Mouse (Mus musculus) embryonic facial prominence, embryonic 11.5 days (tissue): ENCODE measurements around the gene Rpl31. TPM values are rescaled to one million over a fixed set of nuclear protein-coding genes. Genes with fewer than 3 reads are reported as not detected.

Source experiments
- ATAC-seq: fragments of 200-750 bp; cut with Nextera tagmentation; replicated peaks from 2 replicates; pipeline ENCODE4 v1.8.0; 2017; ENCODE audit warnings: low read depth; ENCODE audit not compliant: insufficient number of reproducible peaks, low FRiP score, low TSS enrichment
- DNase-seq: peaks from one replicate; pipeline ENCODE4 v3.0.0-alpha.2; 2015; ENCODE audit warnings: low spot score
- H3K27ac ChIP-seq: fragments of 300-500 bp; sonication (generic); replicated peaks from 2 replicates; pipeline ENCODE4 v1.5.1; 2014; ENCODE audit warnings: mild to moderate bottlenecking, low read depth, low read length, control low read depth
- H3K27me3 ChIP-seq: fragments of 300-500 bp; sonication (generic); 2 replicates; pipeline ENCODE4 v1.6.1; 2014; ENCODE audit warnings: mild to moderate bottlenecking, low read length, moderate library complexity, mixed read lengths; ENCODE audit not compliant: control insufficient read depth, insufficient read depth
- H3K36me3 ChIP-seq: fragments of 300-500 bp; sonication (generic); replicated peaks from 2 replicates; pipeline ENCODE4 v1.6.1; 2014; ENCODE audit warnings: low read depth, mild to moderate bottlenecking, low read length, moderate library complexity, mixed read lengths; ENCODE audit not compliant: control insufficient read depth, insufficient read depth
- H3K4me1 ChIP-seq: fragments of 300-500 bp; sonication (generic); 2 replicates; pipeline ENCODE4 v1.6.1; 2014; ENCODE audit warnings: low read length, mixed read lengths; ENCODE audit not compliant: control insufficient read depth, insufficient read depth
- H3K4me2 ChIP-seq: fragments of 300-500 bp; sonication (generic); 2 replicates; pipeline ENCODE4 v1.6.1; 2014; ENCODE audit warnings: low read depth, mild to moderate bottlenecking, control low read depth, low read length, moderate library complexity
- H3K4me3 ChIP-seq: fragments of 300-500 bp; sonication (generic); 2 replicates; pipeline ENCODE4 v1.5.1; 2014; ENCODE audit warnings: low read depth, low read length, control low read depth
- H3K9ac ChIP-seq: fragments of 300-500 bp; sonication (generic); replicated peaks from 2 replicates; pipeline ENCODE4 v1.6.1; 2014; ENCODE audit warnings: mild to moderate bottlenecking, control low read depth, low read length
- H3K9me3 ChIP-seq: fragments of 300-500 bp; sonication (generic); replicated peaks from 2 replicates; pipeline ENCODE4 v1.6.1; 2016; ENCODE audit warnings: mild to moderate bottlenecking, low read length, inconsistent platforms, mixed read lengths; ENCODE audit not compliant: control insufficient read depth
- WGBS: fragments of 180-500 bp; shearing (Covaris S2); extraction: QIAGEN DNeasy Blood & Tissue Kit; methylation state at CpG from one replicate; pipeline ENCODE4 v1.1.7; 2014; 5-methylcytosine and 5-hydroxymethylcytosine counted together
- polyA plus RNA-seq: library from polyadenylated mRNA; unstranded; fragments of >200 nt; fragmentation: Nextera tagmentation; extraction: Ambion mirVana; gene quantifications from 2 replicates; pipeline ENCODE4 v1.2.1, GENCODE M21; 2014

Gene Rpl31
- polyA plus RNA-seq, 1 experiment from 2014 or later, result 521 TPM

- ATAC-seq, result no peak
- Histone ChIP-seq H3K4me1 (no peaks in the 10 kb centered on the region), H3K27me3 (no peaks in the 10 kb centered on the region), H3K9ac (no peak overlapping the region), H3K4me3 (no peak overlapping the region), H3K27ac (no peak overlapping the region), H3K9me3 (no peaks in the 10 kb centered on the region), H3K36me3 (peaks cover 5% of the 10 kb centered on the region), H3K4me2 (no peak overlapping the region)
- 89% methylated on average over 6 of the region's 6 CpGs for WGBS
- DNase-seq, result no peak
These were observed 2.8 kb downstream of the Rpl31 start for GRCm38 (mm10) chr1:39370431-39370830.

- H3K36me3 ChIP-seq, result peaks cover 5% of the 10 kb centered on the region
- no peak overlapping the region for H3K9ac ChIP-seq
These were observed 4.7 kb downstream of the Rpl31 start for GRCm38 (mm10) chr1:39372220-39372843.

DNA sequence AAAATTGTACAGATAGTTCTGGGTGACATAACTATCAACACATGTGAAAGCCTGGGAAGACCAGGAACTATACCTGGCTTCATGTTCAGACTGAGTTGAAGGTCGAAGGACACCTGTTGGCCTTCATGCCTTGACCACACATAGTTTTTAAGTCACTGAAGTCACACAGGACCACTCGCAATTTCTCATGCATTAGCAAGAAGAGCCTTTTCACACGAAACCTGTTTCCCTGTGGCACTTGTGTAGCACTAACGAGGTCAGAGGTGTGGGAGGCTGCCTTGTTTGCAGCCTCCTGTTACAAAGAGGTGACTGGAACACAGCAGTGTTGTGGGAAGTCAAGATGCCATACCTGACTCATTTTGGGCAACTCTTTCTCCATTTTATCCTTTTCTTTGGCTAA is 5.7 kb downstream of the Rpl31 start:
- Histone ChIP-seq H3K27me3 (no peaks in the 10 kb centered on the region), H3K4me3 (no peak overlapping the region), H3K4me2 (no peak overlapping the region), H3K27ac (no peak overlapping the region), H3K4me1 (no peaks in the 10 kb centered on the region), H3K9ac (no peak overlapping the region), H3K36me3 (peaks cover 5% of the 10 kb centered on the region), H3K9me3 (no peaks in the 10 kb centered on the region)
- no peak for DNase-seq
- ATAC-seq, result no peak
- WGBS, result 70% methylated on average over 4 of the region's 4 CpGs

More at GRCm38 (mm10) chr1:39372220-39372843, 4.7 kb downstream of the Rpl31 start:
- ATAC-seq (no peak), DNase-seq (no peak)
- no peaks in the 10 kb centered on the region for H3K4me1 ChIP-seq
- no peak overlapping the region for H3K4me2 ChIP-seq
- H3K27me3 ChIP-seq, result no peaks in the 10 kb centered on the region
- H3K4me3 ChIP-seq, result no peak overlapping the region
- WGBS, result 87% methylated on average over 8 of the region's 8 CpGs
- no peaks in the 10 kb centered on the region for H3K9me3 ChIP-seq
- H3K27ac ChIP-seq, result no peak overlapping the region

DNA sequence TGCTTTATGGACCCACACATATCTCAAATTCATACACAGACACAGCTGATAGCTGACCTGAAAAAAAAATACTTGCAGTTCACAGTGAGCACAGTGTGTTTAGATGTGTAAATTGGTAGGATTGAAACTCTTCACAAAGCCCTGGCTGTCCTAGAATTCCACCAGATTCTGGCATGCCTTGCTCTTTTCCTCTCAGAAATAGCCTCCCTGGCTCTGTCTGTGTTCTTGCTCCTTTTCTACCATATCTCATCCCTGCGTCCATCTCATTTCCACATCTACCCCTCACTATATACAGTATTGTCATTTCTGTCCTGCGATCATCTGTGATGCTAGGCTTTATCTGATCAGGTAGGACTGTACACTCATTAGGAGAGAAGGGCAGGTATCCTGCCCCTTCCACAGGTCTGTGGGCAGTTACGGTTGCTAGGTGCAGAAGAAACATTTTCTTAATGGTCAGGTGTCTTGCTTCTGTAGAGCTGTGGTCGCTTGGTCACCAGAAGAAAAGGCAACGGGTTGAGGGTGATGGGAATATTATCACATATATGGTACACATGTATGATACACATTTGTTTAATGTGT is 6.7 kb downstream of the Rpl31 start:
- Histone ChIP-seq H3K4me2 (no peak overlapping the region), H3K4me3 (no peak overlapping the region), H3K9ac (no peak overlapping the region), H3K27me3 (no peaks in the 10 kb centered on the region), H3K36me3 (peaks cover 5% of the 10 kb centered on the region), H3K9me3 (no peaks in the 10 kb centered on the region), H3K4me1 (no peaks in the 10 kb centered on the region), H3K27ac (no peak overlapping the region)
- ATAC-seq (no peak), DNase-seq (no peak)
- WGBS, result 82% methylated on average over 5 of the region's 5 CpGs

- no peak overlapping the region for H3K4me2 ChIP-seq
- DNase-seq, result no peak
- no peaks in the 10 kb centered on the region for H3K9me3 ChIP-seq
- 90% methylated on average over 7 of the region's 7 CpGs for WGBS
- no peaks in the 10 kb centered on the region for H3K27me3 ChIP-seq
- no peak overlapping the region for H3K9ac ChIP-seq
- no peak overlapping the region for H3K27ac ChIP-seq
- no peak for ATAC-seq
- no peak overlapping the region for H3K4me3 ChIP-seq
- 0 out of 2 replicates have a peak, but pooled peaks cover under 1% of the 10 kb centered on the region for H3K36me3 ChIP-seq
- no peaks in the 10 kb centered on the region for H3K4me1 ChIP-seq
These were observed 8.5 kb downstream of the Rpl31 start for GRCm38 (mm10) chr1:39376121-39376520.

DNA sequence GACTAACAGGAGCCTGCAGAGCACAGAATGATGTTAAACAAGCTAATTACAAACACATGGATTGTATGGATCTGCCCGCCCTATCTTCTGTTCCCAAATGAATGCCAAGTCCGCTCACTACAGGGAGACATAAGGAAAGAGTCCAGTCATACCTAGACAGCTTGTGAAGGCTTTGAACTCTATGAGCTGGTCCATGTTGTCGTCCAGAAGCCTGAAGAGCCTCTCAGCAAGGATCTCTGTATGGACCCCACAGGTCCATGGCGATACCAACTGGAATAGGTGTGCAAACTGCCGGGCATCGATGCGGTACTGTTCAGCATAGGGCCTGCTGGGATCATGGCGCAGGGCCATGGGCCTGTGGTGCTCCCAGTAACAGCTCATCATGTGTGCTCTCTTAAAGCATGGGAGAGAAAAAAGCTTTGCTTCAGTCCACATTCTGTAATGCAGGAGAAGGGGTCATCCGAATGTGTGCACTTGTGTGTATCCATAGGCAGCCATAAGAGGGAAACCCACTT is 9.1 kb downstream of the Rpl31 start:
- ATAC-seq (0 out of 2 replicates have a peak, but pooled peaks have one; percentile 46), DNase-seq (no peak)
- no peaks in the 10 kb centered on the region for H3K27me3 ChIP-seq
- no peak overlapping the region for H3K4me2 ChIP-seq
- no peak overlapping the region for H3K4me3 ChIP-seq
- H3K4me1 ChIP-seq, result no peaks in the 10 kb centered on the region
- no peaks in the 10 kb centered on the region for H3K9me3 ChIP-seq
- H3K36me3 ChIP-seq, result no peaks in the 10 kb centered on the region
- WGBS, result 91% methylated on average over 9 of the region's 9 CpGs
- no peak overlapping the region for H3K27ac ChIP-seq
- no peak overlapping the region for H3K9ac ChIP-seq

GRCm38 (mm10) chr1:39378540-39378939 is 10.9 kb downstream of the Rpl31 start:
- no peak overlapping the region for H3K9ac ChIP-seq
- 79% methylated on average over 1 of the region's 1 CpGs for WGBS
- no peak overlapping the region for H3K4me3 ChIP-seq
- no peaks in the 10 kb centered on the region for H3K27me3 ChIP-seq
- ATAC-seq, result no peak
- DNase-seq, result no peak
- no peak overlapping the region for H3K27ac ChIP-seq
- no peaks in the 10 kb centered on the region for H3K9me3 ChIP-seq
- H3K4me1 ChIP-seq, result no peaks in the 10 kb centered on the region
- H3K4me2 ChIP-seq, result no peak overlapping the region
- no peaks in the 10 kb centered on the region for H3K36me3 ChIP-seq

- DNase-seq (no peak), ATAC-seq (no peak)
- 76% methylated on average over 5 of the region's 5 CpGs for WGBS
- H3K9me3 ChIP-seq, result no peaks in the 10 kb centered on the region
- H3K4me2 ChIP-seq, result no peak overlapping the region
- H3K27me3 ChIP-seq, result no peaks in the 10 kb centered on the region
- H3K36me3 ChIP-seq, result no peaks in the 10 kb centered on the region
- no peak overlapping the region for H3K27ac ChIP-seq
- no peak overlapping the region for H3K9ac ChIP-seq
- no peak overlapping the region for H3K4me3 ChIP-seq
- no peaks in the 10 kb centered on the region for H3K4me1 ChIP-seq
These were observed 11.4 kb downstream of the Rpl31 start for GRCm38 (mm10) chr1:39379021-39379420.
